Mouse (Mus musculus) kidney, adult 2 months (tissue): ENCODE results near the gene Tgfbr1.

Experiments
- CTCF ChIP-seq: fragments of 200-500 bp; conservative IDR thresholded peaks from 2 replicates; pipeline ENCODE4 v1.5.1; 2011; ENCODE audit warnings: low read depth, mild to moderate bottlenecking, control low read depth, low read length, moderate library complexity, mixed read lengths; ENCODE audit not compliant: insufficient read depth, insufficient read length
- POLR2A ChIP-seq: fragments of 200-500 bp; IDR thresholded peaks from one replicate; pipeline ENCODE4 v1.6.1; 2011; ENCODE audit warnings: low read depth, low read length, control low read depth

DNA sequence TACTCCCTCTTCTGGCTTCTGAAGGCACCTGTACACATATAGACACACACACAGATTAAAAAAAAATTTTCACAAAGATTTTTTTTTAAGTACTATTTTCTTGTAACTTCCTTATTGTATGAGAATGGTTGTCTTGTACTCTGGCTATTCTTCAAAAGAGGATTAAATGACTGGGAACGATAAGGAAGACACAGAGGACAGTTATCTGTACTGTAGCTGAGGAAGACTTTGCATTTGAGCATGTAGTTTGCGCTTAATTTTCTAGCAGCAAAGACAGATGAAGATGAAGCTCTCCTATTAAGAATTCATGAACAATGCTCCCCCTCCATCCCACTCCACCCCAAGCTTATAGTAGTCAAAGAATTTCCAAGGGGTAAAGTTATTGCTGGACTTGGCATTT lies 9.6 kb downstream of the Tgfbr1 start:
- TF ChIP-seq POLR2A, result no peak
- no peak for TF ChIP-seq CTCF
